26 mouse cellular contexts compared by ENCODE assay signal in genomic region chr3:85860996-85861395, GRCm38 (mm10). TPM values are rescaled to one million over a fixed set of nuclear protein-coding genes. Genes with fewer than 3 reads are reported as not detected.
DNase-seq lines count a peak whose midpoint lies in the region; ATAC-seq and TF ChIP-seq lines count a peak whose summit lies in the region.
"Had no signal": no experiment of that assay in that cellular context is flagged by ENCODE, and none has a peak within 500 bp of the region (broad histone marks: within the 10 kb centered on the region; RNA-seq: fewer than 3 reads in every experiment).

No protein-coding gene starts in this region.

- 74% methylated on average over 5 of the region's 5 CpGs for WGBS in heart, embryonic 12.5 days

- H3K27ac ChIP-seq in heart, embryonic 12.5 days (ENCODE audit: poor library complexity, severe bottlenecking): no peak overlapping the region
- no peak overlapping the region for H3K27ac ChIP-seq in MEL (ENCODE audit: control insufficient read depth, low read depth, low read length)
- H3K27ac ChIP-seq: embryonic facial prominence, embryonic 10.5 days; embryonic facial prominence, embryonic 12.5 days; forebrain, embryonic 13.5 days; forebrain, embryonic 15.5 days had no signal

- no peak overlapping the region for H3K9ac ChIP-seq in heart, embryonic 12.5 days
- no peak overlapping the region for H3K9ac ChIP-seq in MEL (ENCODE audit: control insufficient read depth, low read depth, low read length, poor library complexity, severe bottlenecking)
- H3K9ac ChIP-seq: embryonic facial prominence, embryonic 12.5 days; forebrain, embryonic 13.5 days; forebrain, embryonic 15.5 days; forebrain, postnatal 0 days had no signal

- no peaks in the 10 kb centered on the region for H3K79me2 ChIP-seq in MEL (ENCODE audit: control insufficient read depth, insufficient read depth, low read length, poor library complexity)

- no peak overlapping the region for H3K4me3 ChIP-seq in heart, embryonic 12.5 days
- no peak overlapping the region for H3K4me3 ChIP-seq in MEL (ENCODE audit: control insufficient read depth in 1 of 2, insufficient read depth in 1 of 2, low read depth in 2 of 2, low read length in 2 of 2)
- H3K4me3 ChIP-seq: embryonic facial prominence, embryonic 10.5 days; embryonic facial prominence, embryonic 12.5 days; forebrain, embryonic 13.5 days; forebrain, embryonic 15.5 days had no signal

- TF ChIP-seq RAD21 in MEL (IDR thresholded peaks at IDR 0.05; ENCODE audit: low read depth, low read length): no peak

- TF ChIP-seq CTCF in MEL (IDR thresholded peaks at IDR 0.05 in 2 of 3, conservative IDR thresholded peaks at IDR 0.05 in 1 of 3; ENCODE audit: control insufficient read depth in 1 of 3, insufficient read depth in 1 of 3, low read depth in 2 of 3, low read length in 3 of 3, poor library complexity in 1 of 3, severe bottlenecking in 1 of 3): no peak

- peak; percentile 31 for DNase-seq in heart, adult 11 months
- peak; percentile 31 for DNase-seq in MEL (ENCODE audit: low read depth, low spot score)
- no peak for DNase-seq in ovary, postnatal 10 days (ENCODE audit: low spot score)
- no peak for DNase-seq in T-cell, adult 2 months (ENCODE audit: low spot score)
- no peak for DNase-seq in adrenal gland, postnatal 36 days
- DNase-seq: adrenal gland, adult 2 months; adrenal gland, postnatal 10 days; adrenal gland, postnatal 25 days; B cell, adult 2 months; cerebellum, adult 11-12 months; cerebellum, adult 2 months; cerebellum, adult 9-10 months; cerebellum, postnatal 10 days; cerebellum, postnatal 25 days; forebrain, postnatal 0 days had no signal

- no peak for TF ChIP-seq POLR2A in MEL (IDR thresholded peaks at IDR 0.05; ENCODE audit: control insufficient read depth in 1 of 2, insufficient read depth in 1 of 2, low read depth in 1 of 2, low read length in 2 of 2, poor library complexity in 1 of 2)

- no peaks in the 10 kb centered on the region for H3K27me3 ChIP-seq in heart, embryonic 12.5 days (replicated peaks)
- H3K27me3 ChIP-seq in MEL (ENCODE audit: control insufficient read depth in 1 of 2, insufficient read depth in 2 of 2, low read length in 2 of 2): no peaks in the 10 kb centered on the region; a peak in 1 of 4 replicates
- H3K27me3 ChIP-seq: CH12.LX; embryonic facial prominence, embryonic 12.5 days; forebrain, embryonic 13.5 days; forebrain, embryonic 15.5 days; Patski had no signal

- ATAC-seq in heart, embryonic 12.5 days (ENCODE audit: insufficient number of reproducible peaks, low FRiP score): no peak
- ATAC-seq in common myeloid progenitor, adult 5-6 weeks (replicated peaks; ENCODE audit: low read depth, poor library complexity, severe bottlenecking): peak; percentile 52
- ATAC-seq in megakaryocyte progenitor cell, adult 5-6 weeks (replicated peaks; ENCODE audit: poor library complexity): peak; percentile 57
- ATAC-seq: CD4-positive, CD25-positive, alpha-beta regulatory T cell, adult 4 months; forebrain, embryonic 13.5 days; forebrain, embryonic 15.5 days; forebrain, postnatal 0 days; Patski had no signal

- no peaks in the 10 kb centered on the region for H3K36me3 ChIP-seq in heart, embryonic 12.5 days
- H3K36me3 ChIP-seq in MEL (ENCODE audit: control insufficient read depth in 1 of 2, insufficient read depth in 2 of 2, low read length in 2 of 2): peaks cover 0 to 2% of the 10 kb centered on the region in 2 experiments; a peak in 2 of 4 replicates
- H3K36me3 ChIP-seq: embryonic facial prominence, embryonic 10.5 days; embryonic facial prominence, embryonic 12.5 days; forebrain, embryonic 15.5 days; G1E had no signal

- H3K4me2 ChIP-seq in heart, embryonic 12.5 days: no peak overlapping the region
- H3K4me2 ChIP-seq: embryonic facial prominence, embryonic 12.5 days; forebrain, embryonic 13.5 days; forebrain, embryonic 15.5 days had no signal

- peaks cover 21% of the 10 kb centered on the region for H3K4me1 ChIP-seq in heart, embryonic 12.5 days (replicated peaks)
- no peaks in the 10 kb centered on the region; a peak in 1 of 4 replicates for H3K4me1 ChIP-seq in MEL (ENCODE audit: control insufficient read depth in 1 of 2, insufficient read depth in 2 of 2, low read length in 2 of 2)
- H3K4me1 ChIP-seq: embryonic facial prominence, embryonic 12.5 days; forebrain, embryonic 13.5 days had no signal

- no peak for TF ChIP-seq EP300 in MEL (IDR thresholded peaks at IDR 0.05; ENCODE audit: low read depth in 1 of 2, low read length in 2 of 2)

- no peaks in the 10 kb centered on the region for H3K9me3 ChIP-seq in heart, embryonic 12.5 days (replicated peaks)
- no peaks in the 10 kb centered on the region for H3K9me3 ChIP-seq in MEL (replicated peaks; ENCODE audit: insufficient read depth, low read length)
- H3K9me3 ChIP-seq: embryonic facial prominence, embryonic 10.5 days; embryonic facial prominence, embryonic 12.5 days; forebrain, embryonic 13.5 days; forebrain, embryonic 15.5 days; G1E had no signal

TF ChIP-seq in MEL, 35 proteins besides CTCF, POLR2A, EP300 and RAD21:
- TF ChIP-seq ZC3H11A (IDR thresholded peaks at IDR 0.05; ENCODE audit: low read depth, low read length) (no peak), POLR2AphosphoS5 (IDR thresholded peaks at IDR 0.05; ENCODE audit: borderline replicate concordance, low read depth, low read length) (no peak), ELF1 (IDR thresholded peaks at IDR 0.05; ENCODE audit: low read depth, low read length) (no peak), GABPA (IDR thresholded peaks at IDR 0.05; ENCODE audit: low read depth, low read length) (no peak), ZKSCAN1 (IDR thresholded peaks at IDR 0.05; ENCODE audit: low read depth, low read length) (no peak), JUND (IDR thresholded peaks at IDR 0.05; ENCODE audit: low read depth, low read length) (no peak)
TF ChIP-seq in MEL: peak in this region for 0.

RNA-seq across cellular contexts. Expression of gene Glt28d2, which starts 26.3 kb away (rescaled TPM):
- polyA plus RNA-seq in heart, embryonic 12.5 days (2016; fragmentation: Nextera tagmentation; extraction: Ambion mirVana): 0.85 and 1.2 TPM in 2 replicates
- not detected in 2 replicates for total RNA-seq in MEL (2012; rRNA removed)
- not detected for polyA plus RNA-seq in MEL (2012; ENCODE audit: insufficient read depth in 1 of 2, insufficient read length in 2 of 2, low read depth in 1 of 2, low replicate concordance in 2 of 2, missing spikeins in 1 of 2)
- not detected in 2 replicates for total RNA-seq in common myeloid progenitor, adult 5-6 weeks (2017)
- not detected in 2 replicates for total RNA-seq in megakaryocyte progenitor cell, adult 5-6 weeks (2015)
- not detected in 2 replicates for total RNA-seq in megakaryocyte progenitor cell, adult 5-6 weeks (2017)
- 1 to 10 TPM; 1.6 TPM for total RNA-seq in adrenal gland, postnatal 36 days (2021)
- total RNA-seq: G1E had no signal
- polyA plus RNA-seq: G1E had no signal

RNA-seq across cellular contexts. Expression of gene Gm37240, which starts 26.3 kb away (rescaled TPM):
- 4.6 and 6.1 TPM in 2 replicates for polyA plus RNA-seq in heart, embryonic 12.5 days (2016; fragmentation: Nextera tagmentation; extraction: Ambion mirVana)
- 0.10 TPM in 1 of 2 replicates, not detected in the other for total RNA-seq in MEL (2012; rRNA removed)
- polyA plus RNA-seq in MEL (2012; ENCODE audit: insufficient read depth in 1 of 2, insufficient read length in 2 of 2, low read depth in 1 of 2, low replicate concordance in 2 of 2, missing spikeins in 1 of 2): under 1 TPM in 1 of 2 experiments, not detected in 1; 0.04 TPM
- not detected in 2 replicates for total RNA-seq in common myeloid progenitor, adult 5-6 weeks (2017)
- total RNA-seq in megakaryocyte progenitor cell, adult 5-6 weeks (2015): not detected in 2 replicates
- not detected in 2 replicates for total RNA-seq in megakaryocyte progenitor cell, adult 5-6 weeks (2017)
- 1 to 10 TPM; 2.5 to 4.5 TPM for total RNA-seq in adrenal gland, postnatal 36 days (2021)
- total RNA-seq: G1E had no signal
- polyA plus RNA-seq: G1E had no signal

RNA-seq across cellular contexts. Expression of gene Fam160a1, which starts 43.9 kb away (rescaled TPM):
- 3.3 and 3.6 TPM in 2 replicates for polyA plus RNA-seq in heart, embryonic 12.5 days (2016; fragmentation: Nextera tagmentation; extraction: Ambion mirVana)
- not detected in 2 replicates for total RNA-seq in MEL (2012; rRNA removed)
- not detected for polyA plus RNA-seq in MEL (2012; ENCODE audit: insufficient read depth in 1 of 2, insufficient read length in 2 of 2, low read depth in 1 of 2, low replicate concordance in 2 of 2, missing spikeins in 1 of 2)
- total RNA-seq in common myeloid progenitor, adult 5-6 weeks (2017): not detected in 2 replicates
- total RNA-seq in megakaryocyte progenitor cell, adult 5-6 weeks (2015): not detected in 2 replicates
- not detected in 2 replicates for total RNA-seq in megakaryocyte progenitor cell, adult 5-6 weeks (2017)
- 1 to 10 TPM; 5.1 to 7.1 TPM for total RNA-seq in adrenal gland, postnatal 36 days (2021)
- polyA plus RNA-seq: G1E had no signal

Comparison
In these comparisons a context has a peak if more than half of its experiments do, and no peak if none do; other contexts are left out.
1. DNase-seq: peak in heart, adult 11 months (single experiment) and MEL (single experiment); none in ovary, postnatal 10 days (single experiment), T-cell, adult 2 months (single experiment) and adrenal gland, postnatal 36 days (0 of 2).